Mouse (Mus musculus): ENCODE data around the gene Kdr.

DNA sequence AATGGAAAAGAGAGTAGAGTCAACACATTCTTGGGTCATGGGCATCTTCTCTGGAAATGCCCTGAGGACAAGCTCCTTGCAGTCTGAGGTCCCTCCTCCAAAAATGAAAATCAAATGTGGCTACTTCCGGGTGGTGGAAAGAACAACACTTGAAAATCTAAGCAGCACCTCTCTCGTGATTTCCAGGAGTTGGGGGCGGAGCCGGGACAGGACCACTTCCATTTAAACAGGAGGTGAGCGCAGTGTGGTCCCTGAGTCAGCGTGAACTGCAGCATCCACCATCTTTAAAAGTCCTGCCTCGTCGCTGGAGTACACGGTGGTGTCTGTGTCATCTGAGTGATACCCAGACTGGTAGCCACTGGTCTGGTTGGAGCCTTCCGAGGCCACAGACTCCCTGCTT lies 44.1 kb downstream of the Kdr start:
- no peak for TF ChIP-seq CTCF (IDR thresholded peaks at IDR 0.05; ENCODE audit: borderline replicate concordance, insufficient read depth, low read depth, low read length)
- TF ChIP-seq POLR2A (IDR thresholded peaks at IDR 0.05; ENCODE audit: borderline replicate concordance, insufficient read depth, low read length), result no peak

Data from cerebellum, adult 2 months (tissue).